Mouse (Mus musculus) embryonic facial prominence, embryonic 12.5 days (tissue): Measurements from ENCODE around the gene Sec22b. TPM values are rescaled to one million over a fixed set of nuclear protein-coding genes. Genes with fewer than 3 reads are reported as not detected.

Experiments
- ATAC-seq: fragments of 200-750 bp; cut with Nextera tagmentation; 2 replicates; pipeline ENCODE4 v1.8.0; 2017; ENCODE audit not compliant: insufficient number of reproducible peaks, insufficient read depth, low FRiP score, low TSS enrichment
- H3K27ac ChIP-seq: fragments of 300-500 bp; sonication (generic); 2 replicates; pipeline ENCODE4 v1.5.1; 2016; ENCODE audit warnings: mild to moderate bottlenecking
- H3K27me3 ChIP-seq: fragments of 300-500 bp; sonication (generic); 2 replicates; pipeline ENCODE4 v1.6.1; 2016; ENCODE audit warnings: mild to moderate bottlenecking, moderate library complexity
- H3K36me3 ChIP-seq: fragments of 300-500 bp; sonication (generic); 2 replicates; pipeline ENCODE4 v1.6.1; 2016; ENCODE audit warnings: mild to moderate bottlenecking
- H3K4me1 ChIP-seq: fragments of 300-500 bp; sonication (generic); 2 replicates; pipeline ENCODE4 v1.6.1; 2016
- H3K4me2 ChIP-seq: fragments of 300-500 bp; sonication (generic); replicated peaks from 2 replicates; pipeline ENCODE4 v1.6.1; 2016; ENCODE audit warnings: mild to moderate bottlenecking, moderate library complexity
- H3K4me3 ChIP-seq: fragments of 300-500 bp; sonication (generic); 2 replicates; pipeline ENCODE4 v1.5.1; 2016; ENCODE audit warnings: mild to moderate bottlenecking
- H3K9ac ChIP-seq: fragments of 300-500 bp; sonication (generic); 2 replicates; pipeline ENCODE4 v1.6.1; 2016; ENCODE audit warnings: mild to moderate bottlenecking, moderate library complexity
- H3K9me3 ChIP-seq: fragments of 300-500 bp; sonication (generic); 2 replicates; pipeline ENCODE4 v1.6.1; 2016; ENCODE audit warnings: mild to moderate bottlenecking, moderate library complexity
- WGBS: fragments of 180-500 bp; shearing (Covaris S2); methylation state at CpG from one replicate; pipeline ENCODE4 v1.1.7; 2016; 5-methylcytosine and 5-hydroxymethylcytosine counted together
- polyA plus RNA-seq: library from polyadenylated mRNA; unstranded; fragments of >200 nt; fragmentation: Nextera tagmentation; extraction: Ambion mirVana; gene quantifications from 2 replicates; pipeline ENCODE4 v1.2.1, GENCODE M21; 2016

Gene Sec22b
- polyA plus RNA-seq, 1 experiment from 2014 or later = 128 TPM

GRCm38 (mm10) chr3:97968191-97968590 lies 67.2 kb downstream of the Sec22b start:
- H3K27ac ChIP-seq = no peak overlapping the region
- no peaks in the 10 kb centered on the region for H3K9me3 ChIP-seq
- no peaks in the 10 kb centered on the region for H3K36me3 ChIP-seq
- H3K4me2 ChIP-seq = no peak overlapping the region
- peaks cover 35% of the 10 kb centered on the region for H3K4me1 ChIP-seq
- no peaks in the 10 kb centered on the region for H3K27me3 ChIP-seq
- no peak overlapping the region for H3K4me3 ChIP-seq
- 98% methylated on average over 2 of the region's 2 CpGs for WGBS
- ATAC-seq = no peak
- H3K9ac ChIP-seq = no peak overlapping the region

- Histone ChIP-seq H3K4me1 (peaks cover 36% of the 10 kb centered on the region), H3K4me2 (no peak overlapping the region), H3K27ac (no peak overlapping the region), H3K36me3 (no peaks in the 10 kb centered on the region), H3K4me3 (no peak overlapping the region), H3K27me3 (no peaks in the 10 kb centered on the region), H3K9me3 (no peaks in the 10 kb centered on the region), H3K9ac (no peak overlapping the region)
- 64% methylated on average over 1 of the region's 1 CpGs for WGBS
- ATAC-seq = no peak
Measured at GRCm38 (mm10) chr3:97969019-97969418, 68.0 kb downstream of the Sec22b start.

- Histone ChIP-seq H3K27me3 (no peaks in the 10 kb centered on the region), H3K9ac (no peak overlapping the region), H3K36me3 (no peaks in the 10 kb centered on the region; the same call in 1 of the 2 replicates), H3K9me3 (no peaks in the 10 kb centered on the region), H3K4me3 (no peak overlapping the region), H3K4me1 (peaks cover 26% of the 10 kb centered on the region; the same call in 1 of the 2 replicates), H3K4me2 (no peak overlapping the region), H3K27ac (no peak overlapping the region)
- WGBS = 28% methylated on average over 7 of the region's 7 CpGs
- 0 out of 2 replicates have a peak, but pooled peaks have one; percentile 15 for ATAC-seq
Measured at GRCm38 (mm10) chr3:97971117-97971516, 70.1 kb downstream of the Sec22b start.

GRCm38 (mm10) chr3:97972200-97972599 lies 71.2 kb downstream of the Sec22b start:
- H3K9me3 ChIP-seq = no peaks in the 10 kb centered on the region
- H3K36me3 ChIP-seq = no peaks in the 10 kb centered on the region; the same call in 1 of the 2 replicates
- 48% methylated on average over 5 of the region's 5 CpGs for WGBS
- no peak overlapping the region for H3K27ac ChIP-seq
- H3K27me3 ChIP-seq = no peaks in the 10 kb centered on the region
- H3K4me3 ChIP-seq = no peak overlapping the region
- 0 out of 2 replicates have a peak, but pooled peaks have one; percentile 6 for ATAC-seq
- no peak overlapping the region for H3K4me2 ChIP-seq
- H3K9ac ChIP-seq = no peak overlapping the region
- H3K4me1 ChIP-seq = peaks cover 26% of the 10 kb centered on the region; the same call in 1 of the 2 replicates

- Histone ChIP-seq H3K9me3 (no peaks in the 10 kb centered on the region), H3K27me3 (no peaks in the 10 kb centered on the region), H3K4me3 (no peak overlapping the region), H3K36me3 (no peaks in the 10 kb centered on the region; the same call in 1 of the 2 replicates), H3K9ac (no peak overlapping the region), H3K4me2 (no peak overlapping the region), H3K27ac (no peak overlapping the region), H3K4me1 (peaks cover 26% of the 10 kb centered on the region; the same call in 1 of the 2 replicates)
- no peak for ATAC-seq
- 57% methylated on average over 4 of the region's 4 CpGs for WGBS
Measured at GRCm38 (mm10) chr3:97972707-97973106, 71.7 kb downstream of the Sec22b start.

Other genes starting within 250 kb of the Sec22b start
- 9.6 and 10.8 TPM in 2 replicates for gene Prkab2, start 243.0 kb upstream of the Sec22b start, polyA plus RNA-seq
- not detected in 2 replicates for gene Gm17651, start 226.5 kb upstream of the Sec22b start, polyA plus RNA-seq
- gene Pde4dip, start 12.5 kb upstream of the Sec22b start, polyA plus RNA-seq = 32.4 and 34.9 TPM in 2 replicates
- gene Notch2, start 112.3 kb downstream of the Sec22b start, polyA plus RNA-seq = 38.8 and 42.1 TPM in 2 replicates